Mouse (Mus musculus): ENCODE data around the gene Wdr31. TPM values are rescaled to one million over a fixed set of nuclear protein-coding genes. Genes with fewer than 3 reads are reported as not detected.
"Not testable (repeated sequence)": the region's sequence is repeated elsewhere in the genome, so short reads cannot be mapped to it uniquely, and the experiment has no call there.

Wdr31 gene
- total RNA-seq, 2 experiments from 2014 or later: 7.3 to 8.3 TPM

DNA sequence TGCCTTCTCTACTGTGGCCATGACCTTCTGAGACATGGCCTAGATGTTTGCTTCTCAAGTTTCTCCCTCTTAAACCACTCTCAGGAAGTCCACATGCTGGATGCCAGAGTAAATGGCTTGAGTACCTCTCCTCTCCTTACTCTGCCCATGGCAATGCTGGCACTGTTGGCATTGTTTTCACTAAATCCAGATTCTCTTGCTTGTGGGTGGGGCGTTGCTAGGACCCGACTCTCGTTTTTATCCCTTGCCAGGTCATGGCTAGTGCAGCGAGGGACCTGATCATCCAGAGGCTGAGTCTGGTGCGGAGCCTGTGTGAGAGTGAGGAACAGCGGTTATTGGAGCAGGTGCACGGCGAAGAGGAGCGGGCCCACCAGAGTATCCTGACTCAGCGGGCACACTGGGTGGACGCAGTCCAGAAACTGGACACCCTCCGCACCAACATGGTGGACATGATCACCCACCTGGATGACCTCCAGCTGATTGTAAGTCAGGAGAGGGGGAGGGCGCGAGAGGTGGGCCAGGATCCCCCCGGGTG lies 15.5 kb upstream of the Wdr31 start:
- no peak for TF ChIP-seq CTCF (conservative IDR thresholded peaks at IDR 0.05)
- Histone ChIP-seq H3K27ac (no peak overlapping the region), H3K4me3 (no peak overlapping the region)
- DNase-seq (ENCODE audit: low spot score in 2 of 2): no peak

DNA sequence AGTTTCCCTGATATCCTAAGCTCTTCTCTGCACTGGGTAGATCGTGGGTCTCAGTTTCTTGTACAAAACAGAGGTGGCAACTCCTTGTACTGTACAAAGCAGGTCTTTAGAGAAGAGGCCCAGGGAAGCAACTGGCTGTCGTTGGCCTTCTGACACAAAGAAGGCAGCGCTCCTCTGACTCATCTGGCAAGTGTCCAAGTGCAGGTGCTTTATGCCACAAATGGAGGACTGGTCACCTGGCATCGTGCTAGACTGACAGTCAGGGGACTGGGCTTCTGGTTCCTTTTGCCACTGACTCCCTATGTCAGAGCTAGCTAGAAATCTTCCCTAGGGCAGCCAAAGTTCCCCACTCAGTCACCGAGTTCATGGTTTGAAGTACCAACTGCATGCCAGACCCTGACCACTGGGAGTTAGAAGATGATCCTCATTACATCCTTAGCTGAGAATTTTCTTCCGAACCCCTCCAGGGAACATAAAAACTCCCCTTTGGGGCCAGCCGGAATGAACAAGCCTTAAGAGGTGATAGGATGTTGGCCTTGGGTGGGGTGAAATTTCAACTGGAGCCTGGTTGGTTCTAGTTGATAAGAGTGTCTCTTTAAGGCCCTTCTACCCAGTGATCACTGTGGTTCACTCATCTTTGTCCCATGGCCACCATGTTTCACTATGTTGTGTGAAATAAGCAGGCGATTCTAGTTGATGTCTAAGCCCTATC lies 14.9 kb upstream of the Wdr31 start:
- no peak for TF ChIP-seq CTCF (conservative IDR thresholded peaks at IDR 0.05)
- no peak overlapping the region for H3K4me3 ChIP-seq
- no peak for DNase-seq (ENCODE audit: low spot score in 2 of 2)
- H3K27ac ChIP-seq: no peak overlapping the region

DNA sequence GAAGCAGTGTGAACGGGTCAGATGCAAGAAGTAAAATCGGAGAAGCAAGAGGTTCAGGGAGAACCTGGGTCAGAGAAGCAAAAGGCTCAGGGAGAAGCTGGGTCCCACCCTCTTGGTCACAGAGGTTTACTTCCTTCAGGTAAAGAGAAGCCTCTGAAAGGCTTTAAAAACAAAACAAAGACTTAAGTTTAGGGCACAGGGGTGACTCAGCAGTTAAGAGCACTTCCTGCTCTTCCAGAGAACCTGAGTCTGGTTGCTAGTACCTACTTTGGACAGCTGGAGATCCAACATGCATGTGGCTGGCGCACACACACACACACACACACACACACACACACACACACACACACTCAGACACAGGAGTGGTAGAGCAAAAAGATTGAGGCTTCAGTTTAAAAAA lies 14.2 kb upstream of the Wdr31 start:
- H3K4me3 ChIP-seq: no peak overlapping the region
- no peak overlapping the region for H3K27ac ChIP-seq
- no peak for DNase-seq (ENCODE audit: low spot score in 2 of 2)
- no peak for TF ChIP-seq CTCF (conservative IDR thresholded peaks at IDR 0.05)

DNA sequence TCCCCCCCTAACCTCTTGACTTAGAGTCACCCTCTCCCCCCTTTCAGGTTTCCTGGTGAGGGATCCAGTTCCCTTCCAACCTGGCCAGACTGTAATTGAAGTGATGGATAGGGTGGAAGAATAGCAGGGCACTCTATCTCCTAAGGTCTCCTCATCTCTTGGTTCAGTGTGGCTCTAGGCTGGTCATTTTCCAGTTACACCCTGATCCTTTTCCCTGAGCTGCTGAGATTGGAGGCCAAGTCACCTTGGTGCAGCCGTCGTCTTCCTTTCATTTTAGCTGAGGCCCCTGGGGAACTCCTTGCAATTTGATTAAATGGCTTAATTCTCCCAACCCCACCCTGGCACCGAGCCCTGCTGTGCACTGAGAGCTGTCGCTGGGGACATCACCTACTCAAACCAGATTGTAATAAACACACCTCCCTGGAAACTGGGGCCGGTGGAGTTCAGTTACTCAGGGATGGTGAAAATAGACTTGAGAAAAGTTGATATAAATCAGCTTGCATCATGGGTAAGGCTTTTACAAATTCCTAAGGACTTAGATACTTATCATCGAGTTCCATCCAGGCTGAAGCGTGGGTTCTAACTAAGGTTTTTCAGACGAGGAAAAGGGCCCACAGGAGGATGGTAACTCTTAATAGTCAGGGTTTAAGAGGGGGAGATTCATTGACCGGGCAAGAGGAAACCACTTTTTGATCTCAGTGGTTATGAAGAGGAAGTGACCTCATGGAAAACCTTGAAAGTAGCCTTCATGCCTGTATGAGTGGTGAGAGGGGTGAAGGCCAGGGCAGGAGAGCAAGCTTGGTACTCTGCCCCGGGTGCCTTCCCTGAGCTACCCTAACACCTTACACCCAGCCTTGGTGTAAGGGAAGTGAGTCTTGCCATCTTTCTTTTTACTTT lies 10.3 kb upstream of the Wdr31 start:
- DNase-seq (ENCODE audit: low spot score in 2 of 2): no peak
- H3K27ac ChIP-seq: no peak overlapping the region
- H3K4me3 ChIP-seq: no peak overlapping the region
- TF ChIP-seq CTCF (conservative IDR thresholded peaks at IDR 0.05): no peak

DNA sequence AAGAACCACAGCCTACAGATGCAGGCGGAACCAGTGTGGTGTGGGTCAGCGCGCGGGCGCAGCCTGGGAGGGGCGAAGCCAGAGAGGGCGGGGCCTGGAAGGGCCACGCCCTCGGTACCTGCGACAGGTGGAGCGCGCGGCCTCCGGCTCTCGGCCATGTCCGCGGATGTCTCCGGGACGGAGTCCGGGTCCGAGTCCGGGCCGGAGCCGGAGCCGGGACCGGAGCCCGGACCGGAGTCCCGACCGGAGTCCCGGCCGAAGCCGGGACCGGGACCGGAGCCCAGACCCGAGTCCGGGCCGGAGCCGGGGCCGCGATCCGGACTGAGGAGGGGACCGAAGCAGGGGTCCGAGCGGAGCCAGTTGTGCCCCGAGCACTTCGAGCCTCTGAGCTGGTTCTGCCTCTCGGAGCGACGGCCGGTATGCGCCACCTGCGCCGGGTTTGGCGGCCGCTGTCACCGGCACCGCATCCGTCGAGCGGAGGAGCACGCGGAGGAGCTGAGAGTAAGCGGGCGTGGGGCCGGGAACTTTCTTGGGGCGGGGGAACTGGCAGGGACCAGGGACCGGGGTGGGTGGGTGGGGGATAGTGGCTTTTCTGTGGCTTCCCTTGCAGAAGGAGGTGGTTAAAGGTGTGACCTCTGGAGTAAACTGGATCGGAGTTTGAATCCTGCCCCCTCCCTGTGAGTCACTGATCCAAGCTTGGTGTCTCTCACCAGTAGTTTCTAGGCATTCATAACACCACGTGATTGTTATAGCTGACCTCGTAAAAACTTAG lies 9.4 kb upstream of the Wdr31 start, which contains the start of gene Bspry:
TSS of gene Bspry (plus strand) at position 117 of the 772 bp plus-strand sequence.
- H3K27ac ChIP-seq: no peak within 1 kb of the TSS
- no peak for DNase-seq (ENCODE audit: low spot score in 2 of 2)
- TF ChIP-seq CTCF (conservative IDR thresholded peaks at IDR 0.05): no peak
- H3K4me3 ChIP-seq: peak within 1 kb of the TSS; percentile 55

DNA sequence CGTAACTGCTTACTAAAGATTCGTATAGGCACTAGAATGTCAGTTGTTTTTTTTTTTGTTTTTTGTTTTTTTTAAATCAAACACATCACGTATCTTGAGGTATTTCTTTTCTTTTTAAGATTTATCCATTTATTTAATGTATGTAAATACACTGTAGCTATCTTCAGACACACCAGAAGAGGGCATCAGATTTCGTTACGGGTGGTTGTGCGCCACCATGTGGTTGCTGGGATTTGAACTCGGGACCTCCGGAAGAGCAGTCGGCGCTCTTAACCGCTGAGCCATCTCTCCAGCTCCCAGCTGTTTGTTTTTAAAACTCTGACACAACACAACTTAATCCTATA lies 8.9 kb upstream of the Wdr31 start:
- DNase-seq (ENCODE audit: low spot score in 2 of 2); H3K27ac ChIP-seq: not testable (repeated sequence)
- peak; percentile 74 for TF ChIP-seq CTCF (conservative IDR thresholded peaks at IDR 0.05)
- H3K4me3 ChIP-seq: peak overlapping the region; percentile 55

DNA sequence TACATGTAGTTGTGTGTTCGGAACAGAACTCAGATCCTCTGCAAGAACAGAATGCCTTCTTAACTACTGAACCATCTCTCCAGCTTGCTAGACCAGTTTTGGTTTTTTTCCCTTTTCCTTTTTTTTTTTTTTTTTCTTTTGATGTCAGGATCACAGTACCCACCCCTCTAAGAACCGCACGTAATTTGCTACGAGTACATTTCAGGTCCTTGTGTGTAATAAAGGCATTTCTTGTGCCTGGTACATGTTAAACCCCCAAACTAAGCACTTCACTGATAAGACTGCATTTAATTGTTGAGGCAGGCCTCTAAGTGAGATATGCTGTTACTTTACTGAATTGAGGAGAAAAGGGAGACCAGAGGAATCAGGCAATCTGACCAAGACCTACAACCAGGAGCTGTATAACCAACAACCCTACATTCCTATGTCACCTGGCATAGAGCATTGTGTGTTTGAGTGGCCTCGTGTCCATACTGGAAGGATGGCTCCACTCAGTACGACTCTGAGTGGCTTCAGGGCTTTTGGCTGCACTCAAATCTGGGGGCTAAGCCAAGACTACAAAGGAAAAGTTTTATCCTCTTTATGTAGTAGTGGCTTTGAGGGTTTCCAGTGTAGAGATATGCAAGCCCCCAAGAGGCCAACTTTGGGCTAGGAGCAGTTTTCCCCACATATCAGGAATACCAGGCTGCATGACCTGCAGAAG lies 7.0 kb upstream of the Wdr31 start:
- DNase-seq (ENCODE audit: low spot score in 2 of 2): no peak
- H3K27ac ChIP-seq: no peak overlapping the region
- no peak for TF ChIP-seq CTCF (conservative IDR thresholded peaks at IDR 0.05)
- no peak overlapping the region for H3K4me3 ChIP-seq

DNA sequence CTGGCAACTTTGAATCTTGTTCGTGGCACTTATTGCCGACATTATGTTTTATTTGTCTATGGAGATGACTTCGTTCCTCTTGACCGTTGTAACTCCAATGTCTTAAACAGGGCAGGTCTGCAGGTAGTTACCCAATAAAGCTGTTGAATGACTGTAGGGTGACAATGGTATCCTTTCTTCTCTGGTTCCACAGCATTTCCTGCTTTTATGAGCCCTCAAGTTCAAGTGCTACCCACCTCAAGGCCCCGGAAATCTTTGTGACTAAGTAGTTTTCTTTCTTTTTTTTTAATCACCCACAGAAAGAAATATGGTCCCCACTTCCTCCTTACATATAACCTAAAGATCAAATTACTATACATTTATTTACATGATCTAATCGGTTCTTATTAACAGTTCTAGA lies 5.1 kb upstream of the Wdr31 start:
- no peak for TF ChIP-seq CTCF (conservative IDR thresholded peaks at IDR 0.05)
- no peak for DNase-seq (ENCODE audit: low spot score in 2 of 2)
- no peak overlapping the region for H3K4me3 ChIP-seq

DNA sequence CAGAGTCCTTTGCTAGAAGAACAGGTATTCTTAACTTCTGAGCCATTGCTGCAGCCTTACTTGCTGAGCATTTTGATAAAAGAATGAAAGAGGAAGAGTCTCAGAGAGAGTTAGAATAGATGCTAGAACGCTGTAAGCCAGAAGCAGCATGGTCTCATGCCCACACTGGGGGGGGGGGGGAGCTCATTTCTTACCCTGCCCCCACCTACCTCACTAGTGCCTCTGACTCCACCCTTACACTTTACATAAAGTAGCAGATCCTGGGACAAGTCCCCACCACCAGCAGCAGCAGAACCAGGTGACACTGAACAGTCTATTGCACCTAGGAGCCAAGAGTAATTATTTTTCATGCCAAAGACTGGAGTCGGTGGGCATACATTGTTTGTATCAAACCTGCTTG lies 4.4 kb upstream of the Wdr31 start:
- H3K4me3 ChIP-seq: no peak overlapping the region
- no peak for TF ChIP-seq CTCF (conservative IDR thresholded peaks at IDR 0.05)
- DNase-seq (ENCODE audit: low spot score in 2 of 2): no peak
- no peak overlapping the region for H3K27ac ChIP-seq

More for the DNA sequence above, 5.1 kb upstream of the Wdr31 start:
- H3K27ac ChIP-seq: no peak overlapping the region

DNA sequence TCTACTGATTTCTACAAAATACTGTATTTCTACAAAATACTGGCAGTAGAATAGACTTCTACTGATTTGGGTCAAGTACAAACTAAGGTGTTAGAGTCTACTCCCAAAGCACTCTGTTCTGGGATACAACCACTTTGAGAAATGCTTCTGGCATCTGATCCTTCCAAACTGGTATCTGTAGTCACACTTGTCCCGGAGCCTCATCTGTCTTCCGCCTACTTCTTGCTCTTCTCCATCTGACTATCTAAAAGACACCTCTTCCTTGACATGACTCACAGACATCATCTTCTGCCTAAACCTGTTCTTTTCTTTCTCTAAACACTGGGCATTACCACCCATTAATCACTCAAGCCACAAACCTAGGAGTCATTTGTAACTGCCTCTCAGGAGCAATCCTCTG lies 1.4 kb upstream of the Wdr31 start:
- no peak overlapping the region for H3K4me3 ChIP-seq
- no peak overlapping the region for H3K27ac ChIP-seq
- DNase-seq (ENCODE audit: low spot score in 2 of 2): no peak
- no peak for TF ChIP-seq CTCF (conservative IDR thresholded peaks at IDR 0.05)

DNA sequence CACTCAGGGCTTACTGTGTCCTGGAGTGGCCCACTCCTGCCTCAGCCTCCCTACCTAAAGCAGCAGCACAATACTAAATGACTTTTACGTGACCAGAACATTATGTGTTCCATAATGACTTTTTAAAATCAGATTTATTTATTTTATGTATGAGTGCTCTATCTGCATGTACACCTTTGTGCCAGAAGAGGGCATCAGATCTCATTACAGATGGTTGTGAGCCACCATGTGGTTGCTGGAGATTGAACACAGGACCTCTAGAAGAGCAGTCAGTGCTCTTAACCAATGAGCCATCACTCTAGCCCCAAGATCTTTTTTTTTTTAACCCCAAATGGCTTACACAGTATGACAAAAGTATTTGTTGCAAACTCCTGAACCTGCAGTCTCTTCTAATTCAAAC lies 2.5 kb downstream of the Wdr31 start:
- no peak for DNase-seq (ENCODE audit: low spot score in 2 of 2)
- Histone ChIP-seq H3K4me3 (no peak overlapping the region), H3K27ac (no peak overlapping the region)
- peak; percentile 63 for TF ChIP-seq CTCF (conservative IDR thresholded peaks at IDR 0.05)

DNA sequence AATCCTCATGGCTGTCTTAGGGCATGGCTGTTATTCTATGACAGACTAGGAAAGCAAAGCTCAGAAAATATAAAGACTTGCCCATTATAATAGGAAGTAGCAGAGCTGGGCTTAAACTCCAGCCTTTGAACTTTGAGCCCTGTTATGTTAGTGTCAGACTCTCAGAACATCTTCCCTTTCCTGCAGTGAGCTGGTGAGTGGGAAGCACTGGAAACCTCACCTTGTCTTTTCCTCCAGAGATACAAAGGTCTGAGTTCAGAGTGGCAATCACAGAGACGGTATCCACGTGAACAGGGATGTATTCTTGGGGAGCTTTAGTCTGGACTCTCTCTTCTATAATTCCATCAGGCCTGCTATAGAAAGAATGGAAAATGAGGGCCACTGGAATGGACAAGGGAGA lies 7.6 kb downstream of the Wdr31 start:
- no peak for TF ChIP-seq CTCF (conservative IDR thresholded peaks at IDR 0.05)
- Histone ChIP-seq H3K27ac (no peak overlapping the region), H3K4me3 (no peak overlapping the region)
- no peak for DNase-seq (ENCODE audit: low spot score in 2 of 2)
